Mouse (Mus musculus): ENCODE results near the gene Card14. TPM values are rescaled to one million over a fixed set of nuclear protein-coding genes. Genes with fewer than 3 reads are reported as not detected.
"Not testable (repeated sequence)": the region's sequence is repeated elsewhere in the genome, so short reads cannot be mapped to it uniquely, and the experiment has no call there.

Gene Card14
- total RNA-seq, 2 experiments from 2014 or later, result 0.73 to 0.93 TPM

DNA sequence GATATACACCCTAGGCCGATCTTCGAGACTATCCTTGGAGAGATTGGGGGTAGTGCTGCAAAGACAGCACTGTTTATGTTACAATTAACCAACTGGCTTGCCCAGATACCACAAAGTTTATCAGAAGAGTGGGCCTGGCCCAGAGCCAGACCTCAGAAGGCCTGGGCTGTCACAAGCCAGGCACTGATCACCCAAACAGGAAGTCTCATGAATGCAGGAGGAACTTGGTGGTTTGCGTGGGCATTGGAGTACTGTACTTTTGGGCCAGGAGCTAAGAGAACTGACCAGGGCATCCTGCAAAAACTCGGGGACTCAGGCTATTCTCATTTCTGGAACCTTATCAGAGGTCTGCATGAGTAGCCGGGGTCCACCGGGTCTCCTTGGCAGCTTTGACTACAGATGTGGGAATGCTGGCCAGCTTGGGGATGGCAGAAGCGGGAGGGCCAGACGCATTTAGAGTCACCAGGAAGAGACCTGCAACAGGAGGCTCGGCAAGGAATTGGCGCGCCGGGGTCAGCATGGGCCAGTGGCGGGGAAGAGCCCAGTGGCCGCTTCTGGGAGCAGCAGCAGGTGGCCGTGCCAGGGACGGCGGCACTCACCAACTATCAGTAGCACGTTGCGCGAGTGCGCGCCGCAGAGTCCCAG is 47.4 kb downstream of the Card14 start:
- DNase-seq (ENCODE audit: low spot score in 2 of 2), result peak in 1 of 2 experiments; percentile 49

- DNase-seq (ENCODE audit: low spot score in 2 of 2), result peak; percentile 87 to 92
These were observed 48.1 kb downstream of the Card14 start, which contains the start of the genes Sgsh and Slc26a11 for GRCm38 (mm10) chr11:119355443-119356385. Sgsh (minus strand) TSS chr11:119355536. Slc26a11 (plus strand) TSS chr11:119355557.

DNA sequence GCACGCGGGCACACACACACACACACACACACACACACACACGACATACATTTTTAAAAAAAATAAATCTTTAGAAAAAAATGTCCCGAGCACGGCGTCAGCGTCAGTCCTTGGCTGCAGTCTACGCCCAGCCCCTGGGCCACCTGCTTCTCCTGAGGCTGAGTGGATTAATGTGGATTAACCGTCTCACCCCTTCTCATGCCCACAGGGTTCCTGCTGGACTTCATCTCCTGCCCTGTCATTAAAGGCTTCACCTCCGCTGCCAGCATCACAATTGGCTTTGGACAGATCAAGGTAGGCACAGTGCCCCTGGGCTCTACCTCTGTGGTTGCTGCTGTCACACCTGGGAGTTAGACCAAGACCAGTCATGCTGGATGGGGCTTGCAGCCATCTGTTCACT is 51.5 kb downstream of the Card14 start:
- no peak for DNase-seq (ENCODE audit: low spot score in 2 of 2)

GRCm38 (mm10) chr11:119362769-119363533 is 55.4 kb downstream of the Card14 start:
- DNase-seq (ENCODE audit: low spot score in 2 of 2), result no peak

DNA sequence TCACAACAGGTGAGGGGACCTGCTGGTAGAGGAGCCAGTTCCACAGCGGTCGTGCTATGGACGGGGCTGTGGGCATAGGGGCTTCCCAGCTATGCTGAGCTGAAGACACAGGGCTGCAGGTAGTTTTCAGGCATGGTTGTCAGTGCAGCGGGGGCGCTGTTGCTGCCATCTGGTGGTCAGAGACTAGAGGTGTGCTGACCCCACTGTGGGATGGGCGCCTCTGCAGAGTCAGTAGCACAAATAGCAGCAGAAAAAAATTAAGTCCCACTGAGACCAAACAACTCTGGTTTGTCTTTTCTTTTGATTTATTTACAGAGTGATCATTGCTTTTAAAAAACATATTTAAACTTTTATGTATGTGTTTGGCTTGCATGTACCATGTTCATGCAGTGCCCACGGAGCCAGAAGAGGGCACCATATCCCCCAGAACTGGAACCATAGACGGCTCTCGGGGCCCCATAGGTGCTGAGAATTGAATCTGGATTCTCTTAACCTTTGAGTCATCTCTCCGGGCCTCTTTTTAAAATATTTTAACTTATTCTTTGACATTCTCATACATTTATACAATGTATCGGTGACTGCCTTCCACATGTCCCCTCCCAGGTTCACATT is 56.1 kb downstream of the Card14 start:
- peak in 1 of 2 experiments; percentile 65 for DNase-seq (ENCODE audit: low spot score in 2 of 2)

GRCm38 (mm10) chr11:119375425-119375824 is 67.9 kb downstream of the Card14 start:
- DNase-seq (ENCODE audit: low spot score in 2 of 2), result no peak

GRCm38 (mm10) chr11:119377326-119377725 is 69.8 kb downstream of the Card14 start:
- no peak for DNase-seq (ENCODE audit: low spot score in 2 of 2)

GRCm38 (mm10) chr11:119378551-119378950 is 71.0 kb downstream of the Card14 start:
- DNase-seq (ENCODE audit: low spot score in 2 of 2), result no peak

DNA sequence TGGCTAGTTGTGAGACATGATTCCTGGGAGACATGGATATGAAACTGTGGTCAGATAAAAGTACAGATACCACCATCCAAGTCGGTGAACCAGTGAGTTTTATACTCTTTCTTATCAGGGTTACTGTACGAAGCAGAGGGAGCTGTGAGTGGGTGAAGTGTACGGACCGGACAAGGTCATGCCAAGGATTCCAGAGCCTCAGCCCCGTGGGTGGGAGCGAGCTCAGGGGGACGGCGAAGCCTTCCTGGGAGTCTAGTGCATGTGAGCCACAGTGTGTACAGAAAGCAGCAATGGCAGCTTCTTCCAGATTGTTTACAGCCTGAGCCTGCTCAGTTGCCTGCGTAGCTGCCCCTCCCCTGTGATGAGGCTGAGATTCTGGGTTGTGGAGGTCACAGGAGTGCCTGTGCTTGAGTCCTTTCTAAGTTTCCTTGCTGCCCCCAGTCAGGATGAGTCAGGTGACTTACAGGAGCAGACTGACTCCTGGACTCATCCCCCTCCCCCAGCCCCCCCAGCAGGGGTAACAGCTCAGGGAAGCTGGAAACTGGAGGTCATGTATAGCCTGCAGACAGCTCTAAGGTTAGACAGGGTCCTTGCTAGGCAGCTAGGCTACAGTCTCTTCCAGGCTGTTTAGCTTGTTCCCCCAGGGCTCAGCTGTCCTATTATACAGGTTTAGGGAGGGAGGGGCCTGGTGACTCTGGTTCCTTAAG is 74.2 kb downstream of the Card14 start:
- no peak for DNase-seq (ENCODE audit: low spot score in 2 of 2)

GRCm38 (mm10) chr11:119382338-119382850 is 74.8 kb downstream of the Card14 start:
- DNase-seq (ENCODE audit: low spot score in 2 of 2), result no peak

DNA sequence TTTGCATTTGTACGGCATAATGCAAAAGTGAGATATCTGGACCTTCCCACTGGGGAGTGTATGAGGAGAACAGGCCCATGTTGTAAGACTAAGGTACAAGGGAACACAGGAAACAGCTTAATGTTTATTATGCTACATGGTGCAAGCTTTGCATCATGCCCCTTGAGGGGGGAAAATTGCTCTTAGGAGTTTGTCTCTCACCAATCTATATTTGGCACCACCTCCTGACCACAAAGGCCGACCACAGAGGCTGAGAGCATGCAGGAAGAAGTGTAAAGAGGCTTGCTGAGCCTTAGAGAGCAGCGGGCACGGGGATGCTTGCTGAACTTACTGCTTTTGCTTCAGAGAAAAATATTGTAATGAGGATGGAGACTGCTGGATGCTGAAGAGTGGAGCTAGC is 77.3 kb downstream of the Card14 start:
- DNase-seq (ENCODE audit: low spot score in 2 of 2), result no peak

GRCm38 (mm10) chr11:119386306-119386705 is 78.7 kb downstream of the Card14 start:
- no peak for DNase-seq (ENCODE audit: low spot score in 2 of 2)

DNA sequence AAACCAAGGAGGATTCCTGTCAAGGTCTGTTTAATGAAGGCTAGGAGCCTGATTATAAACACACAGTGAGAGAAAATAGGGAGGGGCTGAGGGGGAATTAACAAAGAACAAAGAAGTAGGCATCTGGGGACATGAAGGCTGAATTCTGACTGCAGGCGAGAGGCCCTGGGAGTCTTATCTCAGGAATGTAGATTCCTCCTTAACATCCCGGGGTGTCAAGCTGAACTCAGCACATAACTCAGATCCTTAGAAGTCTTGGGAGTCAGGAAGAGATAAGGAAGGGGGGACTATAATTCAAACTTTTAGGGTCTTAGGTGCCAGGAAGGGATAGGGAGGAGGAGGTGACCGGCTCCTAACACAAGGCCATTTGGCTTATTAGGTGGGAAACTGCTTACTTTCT is 79.7 kb downstream of the Card14 start:
- not testable (repeated sequence) for DNase-seq (ENCODE audit: low spot score in 2 of 2)

GRCm38 (mm10) chr11:119389851-119390270 is 82.3 kb downstream of the Card14 start:
- peak; percentile 68 to 83 for DNase-seq (ENCODE audit: low spot score in 2 of 2)

- DNase-seq (ENCODE audit: low spot score in 2 of 2), result peak; percentile 53 to 72
These were observed 83.0 kb downstream of the Card14 start for GRCm38 (mm10) chr11:119390271-119391231.

- no peak for DNase-seq (ENCODE audit: low spot score in 2 of 2)
These were observed 83.9 kb downstream of the Card14 start for GRCm38 (mm10) chr11:119391386-119392000.

DNA sequence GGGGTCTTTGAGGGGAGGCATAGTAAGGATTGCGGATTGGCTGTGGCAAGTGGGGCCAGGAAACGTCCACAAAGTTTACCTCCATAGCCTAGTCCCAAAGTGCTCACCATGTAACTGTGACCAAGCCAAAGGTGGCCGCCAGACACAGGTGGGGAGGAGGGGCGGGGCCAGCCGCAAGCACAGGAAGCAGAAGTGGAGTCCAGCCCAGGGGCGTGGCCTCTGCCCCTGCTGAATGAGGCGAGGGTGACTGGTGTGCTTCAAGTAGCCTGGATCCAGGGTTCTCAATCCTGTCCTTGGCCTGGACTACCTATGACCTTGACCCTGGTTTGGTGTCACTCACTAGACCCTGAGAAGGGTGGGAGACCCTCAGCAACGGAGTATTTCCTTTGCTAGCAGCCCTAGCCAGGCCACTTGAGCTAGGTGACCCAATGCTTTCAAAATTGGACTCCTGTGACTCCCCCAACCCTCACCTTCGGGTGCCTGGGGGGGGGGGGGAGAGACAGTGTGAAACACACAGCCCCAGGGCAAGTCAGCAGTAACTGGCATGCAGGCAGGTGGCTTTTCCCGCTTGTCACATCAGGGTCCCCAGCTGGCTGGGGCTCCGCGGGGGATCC is 84.5 kb downstream of the Card14 start:
- DNase-seq (ENCODE audit: low spot score in 2 of 2), result no peak
